Mouse (Mus musculus) CD4-positive, CD25-positive, alpha-beta regulatory T cell, adult 4 months (primary cell): ENCODE measurements around the gene Spats1. TPM values are rescaled to one million over a fixed set of nuclear protein-coding genes. Genes with fewer than 3 reads are reported as not detected.
A peak's percentile ranks its signal among the peaks of the same experiment; 100 is the strongest.
"Not testable (repeated sequence)": the region's sequence is repeated elsewhere in the genome, so short reads cannot be mapped to it uniquely, and the experiment has no call there.

Experiments
- ATAC-seq: one replicate; pipeline ENCODE4 v1.8.0; 2017
- polyA plus RNA-seq, 2 experiments: library from polyadenylated mRNA; unstranded; fragments of 100-300 nt; shearing (Covaris generic); gene quantifications; one replicate each; pipeline ENCODE4 v1.2.1; 2017

The Spats1 gene
- polyA plus RNA-seq, 2 experiments from 2014 or later = 1.1 TPM

DNA sequence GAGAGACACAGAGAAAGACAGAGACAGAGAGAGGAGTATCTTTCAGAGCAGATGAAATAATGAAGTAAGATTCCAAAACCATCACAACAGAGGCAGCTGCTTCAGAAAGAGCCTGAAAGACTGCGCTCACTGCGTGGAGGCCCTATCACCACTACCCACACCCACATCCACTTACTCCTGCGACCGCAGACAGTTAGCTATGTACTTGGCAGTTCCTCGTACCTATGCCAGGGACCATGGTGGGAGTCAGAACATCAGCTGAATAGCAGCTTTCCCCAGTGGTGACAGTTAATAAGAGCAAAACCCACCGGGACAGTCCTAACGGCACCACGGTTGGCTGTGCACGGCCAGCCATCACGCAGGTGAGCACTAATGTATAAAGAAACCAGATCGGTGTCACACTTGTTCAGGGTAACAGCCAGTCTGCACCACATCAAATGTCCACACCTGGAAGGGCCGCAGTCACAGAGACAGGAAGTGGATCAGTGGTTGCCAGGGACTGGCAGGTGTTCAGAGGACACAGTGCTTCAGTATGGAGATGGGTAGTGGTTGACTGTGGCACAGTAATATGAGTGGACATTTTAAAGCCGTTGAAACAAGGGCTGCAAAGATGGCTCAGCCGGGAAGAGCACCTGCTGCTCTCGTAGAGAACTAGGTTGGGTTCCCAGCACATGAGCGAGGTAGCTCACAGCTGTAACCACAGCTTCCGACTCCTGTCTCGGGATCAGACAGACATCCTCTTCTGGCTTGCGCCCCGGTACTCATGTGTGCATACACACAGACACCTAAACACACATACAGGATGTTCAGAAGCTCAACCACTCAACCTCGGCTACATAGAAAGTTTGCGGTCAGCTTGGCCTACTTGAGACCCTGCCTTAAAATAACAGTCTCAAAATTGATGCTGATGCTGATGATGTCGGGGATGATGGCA is 13.4 kb upstream of the Spats1 start:
- ATAC-seq = peak; percentile 90

- ATAC-seq = no peak
Observed at GRCm38 (mm10) chr17:45487216-45487615, 12.0 kb upstream of the Spats1 start.

DNA sequence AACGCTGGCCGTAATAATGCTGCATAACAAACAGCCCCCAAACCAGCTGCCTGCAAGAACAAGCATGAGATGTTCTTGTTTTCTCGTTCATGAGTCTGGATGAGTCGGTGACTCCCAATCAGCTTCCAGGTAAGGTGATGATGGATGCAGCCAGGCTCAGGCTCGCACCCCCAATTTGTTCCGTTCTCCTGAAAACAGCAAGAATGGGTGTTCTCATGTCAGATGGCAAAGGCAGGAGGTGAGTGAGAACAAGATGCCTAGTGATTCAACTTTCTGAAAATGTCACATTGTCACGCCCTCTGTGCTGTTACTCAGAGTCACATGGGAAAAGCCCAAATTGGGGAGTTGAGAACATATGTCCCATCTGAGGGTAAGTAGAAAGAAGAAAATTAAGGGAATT is 10.4 kb upstream of the Spats1 start:
- no peak for ATAC-seq

DNA sequence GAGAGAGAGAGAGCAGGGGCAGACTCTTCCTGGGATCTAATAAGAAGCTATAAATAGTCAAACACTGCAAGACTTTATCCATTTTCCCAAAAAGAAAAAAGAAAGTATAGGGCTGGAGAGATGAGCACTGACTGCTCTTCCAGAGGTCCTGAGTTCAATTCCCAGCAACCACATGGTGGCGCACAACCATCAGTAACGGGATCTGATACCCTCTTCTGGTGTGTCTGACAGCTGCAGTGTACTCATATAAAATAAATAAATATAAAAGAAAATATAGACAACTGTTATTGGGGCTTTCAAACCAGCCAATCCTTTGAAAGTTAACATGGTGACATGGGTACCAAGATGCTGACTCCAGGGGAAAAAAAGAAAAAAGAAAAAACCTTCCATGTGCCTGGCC is 5.2 kb upstream of the Spats1 start:
- no peak for ATAC-seq

GRCm38 (mm10) chr17:45478234-45478825 is 3.1 kb upstream of the Spats1 start:
- peak; percentile 55 for ATAC-seq

DNA sequence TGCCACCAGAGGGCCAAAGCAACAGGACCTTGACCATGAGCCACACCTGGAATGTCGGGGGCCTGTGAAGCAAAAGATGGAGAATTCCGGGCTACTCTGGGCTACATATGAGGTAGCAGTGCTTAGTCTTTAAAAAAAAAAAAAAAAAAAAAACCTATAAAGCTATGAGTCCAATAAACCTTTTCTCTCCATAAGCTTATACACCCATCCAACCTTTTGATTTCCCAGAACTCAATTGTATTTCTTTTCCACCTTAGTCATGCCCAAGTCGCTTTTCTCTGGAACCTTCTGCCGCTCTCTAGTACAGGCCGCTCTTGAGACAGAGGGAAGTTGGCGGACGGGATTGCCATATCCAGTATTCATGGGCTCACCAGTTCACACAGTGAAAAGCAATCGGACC is 1.1 kb downstream of the Spats1 start:
- no peak for ATAC-seq

- ATAC-seq = no peak
Observed at GRCm38 (mm10) chr17:45473667-45474066, 1.5 kb downstream of the Spats1 start.

GRCm38 (mm10) chr17:45470726-45471125 is 4.5 kb downstream of the Spats1 start:
- no peak for ATAC-seq

DNA sequence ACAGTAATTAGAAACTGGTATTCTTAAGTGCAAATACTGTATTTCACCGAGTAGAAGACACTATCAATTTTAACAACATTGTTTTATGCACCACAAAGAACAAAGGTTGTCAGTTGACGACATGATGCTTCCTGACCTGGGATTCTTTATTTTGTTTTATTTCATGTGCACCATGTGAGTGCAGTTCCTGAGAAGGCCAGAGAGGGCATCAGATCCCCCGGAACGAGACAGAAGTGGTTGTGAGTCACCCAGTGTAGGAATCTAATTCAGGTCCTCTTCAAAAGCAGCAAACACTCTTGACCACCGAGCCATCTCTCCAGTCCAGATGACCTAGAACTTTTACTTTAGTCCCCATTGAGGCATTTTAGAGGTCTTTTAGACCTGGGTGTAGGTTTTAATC is 6.9 kb downstream of the Spats1 start:
- no peak for ATAC-seq

- ATAC-seq = no peak
Observed at GRCm38 (mm10) chr17:45466701-45467100, 8.5 kb downstream of the Spats1 start.

DNA sequence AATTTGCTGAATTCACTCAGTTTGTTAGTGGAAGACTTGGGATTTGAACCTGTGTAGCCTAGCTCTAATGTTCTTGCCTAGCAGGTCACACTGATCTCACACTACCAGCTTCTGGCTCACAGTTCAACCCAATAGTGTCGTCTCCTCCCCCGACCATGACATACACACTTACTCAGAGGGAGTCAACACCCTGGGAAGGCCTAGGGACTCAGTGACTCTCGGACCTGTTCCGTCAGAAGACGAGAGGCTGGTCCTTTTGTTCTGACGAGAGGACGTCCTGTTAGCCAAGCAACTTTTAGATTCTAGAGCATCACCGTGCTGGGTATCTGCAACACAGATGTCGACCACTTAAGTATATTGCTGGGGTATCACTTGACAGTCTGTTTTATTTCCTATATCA is 11.0 kb downstream of the Spats1 start:
- no peak for ATAC-seq

DNA sequence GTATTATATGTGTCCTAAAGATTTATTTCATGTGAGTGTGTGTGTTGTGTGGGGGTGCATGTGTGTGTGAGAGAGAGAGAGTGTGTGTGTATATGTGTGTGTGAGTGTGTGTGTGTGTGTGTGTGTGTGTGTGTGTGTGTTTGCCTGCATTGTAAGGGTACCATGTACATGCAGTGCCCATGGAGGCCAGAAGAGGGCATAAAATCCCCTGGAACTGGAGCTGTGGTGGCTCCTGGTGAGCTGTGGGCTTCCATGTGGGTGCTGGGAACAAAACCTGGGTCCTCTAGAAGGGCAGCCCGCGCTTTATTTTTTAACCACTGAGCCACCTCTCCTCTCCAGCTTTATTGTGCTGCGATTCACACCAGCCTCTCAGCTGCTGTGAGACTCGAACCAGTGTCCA is 12.7 kb downstream of the Spats1 start:
- no peak for ATAC-seq

DNA sequence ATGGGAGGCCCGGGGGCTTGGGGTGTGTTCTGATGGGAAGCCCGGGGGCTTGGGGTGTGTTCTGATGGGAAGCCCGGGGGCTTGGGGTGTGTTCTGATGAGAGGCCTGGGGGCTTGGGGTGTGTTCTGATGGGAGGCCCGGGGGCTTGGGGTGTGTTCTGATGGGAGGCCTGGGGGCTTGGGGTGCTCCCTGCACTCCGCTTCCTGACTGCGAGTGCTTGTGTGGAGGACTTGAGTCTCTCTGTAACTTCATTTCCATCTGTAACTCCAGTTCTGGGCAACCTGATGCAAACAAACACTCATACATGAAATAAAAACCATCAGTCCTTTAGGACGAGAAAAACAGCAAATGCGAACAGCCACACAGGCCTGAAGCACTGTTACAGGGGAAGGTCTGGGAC is 16.2 kb downstream of the Spats1 start:
- ATAC-seq = no peak

- ATAC-seq = no peak
Observed at GRCm38 (mm10) chr17:45458516-45458915, 16.7 kb downstream of the Spats1 start.

DNA sequence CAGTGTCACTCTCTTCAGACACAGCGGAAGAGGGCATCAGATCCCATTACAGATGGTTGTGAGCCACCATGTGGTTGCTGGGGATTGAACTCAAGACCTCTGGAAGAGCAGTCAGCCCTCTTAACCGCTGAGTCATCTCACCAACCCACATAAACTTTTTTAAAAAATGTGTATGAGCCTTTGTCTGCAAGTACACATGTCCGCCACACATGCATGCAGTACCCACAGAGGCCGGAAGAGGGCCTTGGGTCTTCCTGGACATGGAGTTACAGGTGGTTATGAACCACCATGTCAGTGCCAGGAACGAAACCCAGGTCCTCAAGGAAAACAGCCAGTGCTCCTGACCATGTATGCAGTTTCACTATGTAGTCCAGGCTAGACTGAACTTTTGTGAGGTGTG is 17.7 kb downstream of the Spats1 start:
- no peak for ATAC-seq

- ATAC-seq = no peak
Observed at GRCm38 (mm10) chr17:45456260-45457152, 18.7 kb downstream of the Spats1 start.

DNA sequence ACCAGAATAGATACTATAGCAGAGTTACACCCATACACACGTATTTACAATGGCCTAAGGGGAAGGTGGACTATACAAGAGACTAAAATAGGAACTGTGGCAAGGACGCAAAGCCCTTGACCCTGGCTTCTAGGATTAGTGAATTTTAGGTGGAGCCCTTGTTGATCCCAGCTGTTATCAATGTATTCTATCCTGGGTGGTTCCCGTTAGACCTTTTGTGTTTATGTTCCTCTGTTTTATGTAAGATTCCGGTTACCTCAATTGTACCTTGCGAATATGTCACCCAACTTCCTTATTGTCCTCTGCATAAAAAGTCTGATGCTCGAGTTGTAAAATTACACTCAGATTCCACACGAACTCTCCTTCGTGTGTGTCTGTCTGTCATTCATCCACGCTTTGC is 19.4 kb downstream of the Spats1 start:
- ATAC-seq = not testable (repeated sequence)

- no peak for ATAC-seq
Observed at GRCm38 (mm10) chr17:45454794-45455193, 20.4 kb downstream of the Spats1 start.

GRCm38 (mm10) chr17:45452271-45452670 is 22.9 kb downstream of the Spats1 start:
- no peak for ATAC-seq

DNA sequence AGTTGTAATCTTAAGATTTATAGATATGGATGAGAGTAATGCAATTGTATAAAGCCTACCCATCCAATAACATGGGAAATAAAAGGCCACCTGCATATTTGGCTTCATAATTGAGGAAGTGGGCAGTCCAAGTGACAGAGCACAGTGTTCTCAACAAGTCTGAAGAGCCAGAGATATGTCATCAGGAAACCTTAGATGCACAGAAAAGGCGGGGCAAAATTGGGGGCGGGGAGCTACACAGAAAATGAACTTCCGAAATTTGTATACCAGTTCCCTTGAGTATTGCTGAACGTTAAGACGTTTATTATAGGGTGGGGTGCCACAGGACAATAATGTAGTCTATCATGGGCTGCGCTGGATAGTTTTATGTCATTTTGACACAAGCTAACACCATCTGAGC is 25.1 kb downstream of the Spats1 start:
- ATAC-seq = no peak

GRCm38 (mm10) chr17:45449586-45449985 is 25.6 kb downstream of the Spats1 start:
- no peak for ATAC-seq

- no peak for ATAC-seq
Observed at GRCm38 (mm10) chr17:45447063-45447462, 28.2 kb downstream of the Spats1 start.

DNA sequence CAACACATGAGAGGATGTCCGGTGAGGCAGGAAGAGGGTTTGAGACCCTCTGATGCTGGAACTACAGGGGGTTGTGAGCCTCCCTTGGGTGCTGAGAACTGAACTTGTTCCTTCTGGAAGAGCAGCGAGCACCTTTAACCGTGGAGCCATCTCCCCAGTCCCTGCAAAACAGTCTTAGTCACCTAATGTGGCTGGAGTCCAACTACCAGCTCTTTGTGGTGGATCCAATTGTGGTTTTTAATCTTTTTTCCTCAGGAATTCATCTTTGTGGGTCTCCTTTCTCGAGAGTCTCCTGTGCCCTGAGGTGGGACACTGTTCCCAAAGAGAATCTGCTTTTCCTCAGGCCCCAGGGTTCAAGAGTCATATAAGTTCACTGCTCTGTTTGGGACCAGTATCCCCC is 29.3 kb downstream of the Spats1 start:
- no peak for ATAC-seq
